Mouse (Mus musculus): ENCODE data around the gene Necap1. TPM values are rescaled to one million over a fixed set of nuclear protein-coding genes. Genes with fewer than 3 reads are reported as not detected.

The Necap1 gene
- 58.8 and 60.4 TPM in 2 replicates for polyA plus RNA-seq (2014; fragmentation: Nextera tagmentation; extraction: Ambion mirVana)

- Histone ChIP-seq H3K27ac (replicated peaks; ENCODE audit: low read depth, low read length) (peak within 1 kb of the TSS; percentile 91), H3K4me3 (ENCODE audit: low read depth, low read length) (peak within 1 kb of the TSS; percentile 92), H3K27me3 (replicated peaks; ENCODE audit: control insufficient read depth, insufficient read depth, low read length) (no peaks in the 10 kb centered on the region), H3K9me3 (ENCODE audit: control insufficient read depth, low read length) (no peaks in the 10 kb centered on the region), H3K4me2 (ENCODE audit: low read depth, low read length) (peak within 1 kb of the TSS; percentile 61), H3K4me1 (ENCODE audit: control insufficient read depth, insufficient read depth, low read length) (no peaks in the 10 kb centered on the region; the same call in 1 of the 2 replicates), H3K36me3 (ENCODE audit: control insufficient read depth, insufficient read depth, low read length) (0 out of 2 replicates have a peak, but pooled peaks cover 19% of the 10 kb centered on the region), H3K9ac (ENCODE audit: low read depth, low read length) (peak within 1 kb of the TSS; percentile 90)
- DNase-seq (ENCODE audit: low spot score) (peak; percentile 98), ATAC-seq (ENCODE audit: low read depth) (peak; percentile 97)
- WGBS: 8% methylated on average over 38 of the region's 43 CpGs
These were observed at the start of gene Necap1 for GRCm38 (mm10) chr6:122873871-122874719. Gene Necap1 (plus strand): TSS chr6:122874474.

GRCm38 (mm10) chr6:122825166-122825565 lies 49.1 kb upstream of the Necap1 start:
- no peak for DNase-seq (ENCODE audit: low spot score)
- 93% methylated on average over 9 of the region's 9 CpGs for WGBS
- Histone ChIP-seq H3K4me1 (ENCODE audit: control insufficient read depth, insufficient read depth, low read length) (peaks cover 24% of the 10 kb centered on the region), H3K36me3 (ENCODE audit: control insufficient read depth, insufficient read depth, low read length) (peaks cover 15% of the 10 kb centered on the region), H3K9ac (ENCODE audit: low read depth, low read length) (no peak overlapping the region), H3K27ac (replicated peaks; ENCODE audit: low read depth, low read length) (no peak overlapping the region), H3K4me2 (ENCODE audit: low read depth, low read length) (no peak overlapping the region), H3K9me3 (ENCODE audit: control insufficient read depth, low read length) (no peaks in the 10 kb centered on the region), H3K27me3 (replicated peaks; ENCODE audit: control insufficient read depth, insufficient read depth, low read length) (no peaks in the 10 kb centered on the region), H3K4me3 (ENCODE audit: low read depth, low read length) (no peak overlapping the region)
- no peak for ATAC-seq (ENCODE audit: low read depth)

DNA sequence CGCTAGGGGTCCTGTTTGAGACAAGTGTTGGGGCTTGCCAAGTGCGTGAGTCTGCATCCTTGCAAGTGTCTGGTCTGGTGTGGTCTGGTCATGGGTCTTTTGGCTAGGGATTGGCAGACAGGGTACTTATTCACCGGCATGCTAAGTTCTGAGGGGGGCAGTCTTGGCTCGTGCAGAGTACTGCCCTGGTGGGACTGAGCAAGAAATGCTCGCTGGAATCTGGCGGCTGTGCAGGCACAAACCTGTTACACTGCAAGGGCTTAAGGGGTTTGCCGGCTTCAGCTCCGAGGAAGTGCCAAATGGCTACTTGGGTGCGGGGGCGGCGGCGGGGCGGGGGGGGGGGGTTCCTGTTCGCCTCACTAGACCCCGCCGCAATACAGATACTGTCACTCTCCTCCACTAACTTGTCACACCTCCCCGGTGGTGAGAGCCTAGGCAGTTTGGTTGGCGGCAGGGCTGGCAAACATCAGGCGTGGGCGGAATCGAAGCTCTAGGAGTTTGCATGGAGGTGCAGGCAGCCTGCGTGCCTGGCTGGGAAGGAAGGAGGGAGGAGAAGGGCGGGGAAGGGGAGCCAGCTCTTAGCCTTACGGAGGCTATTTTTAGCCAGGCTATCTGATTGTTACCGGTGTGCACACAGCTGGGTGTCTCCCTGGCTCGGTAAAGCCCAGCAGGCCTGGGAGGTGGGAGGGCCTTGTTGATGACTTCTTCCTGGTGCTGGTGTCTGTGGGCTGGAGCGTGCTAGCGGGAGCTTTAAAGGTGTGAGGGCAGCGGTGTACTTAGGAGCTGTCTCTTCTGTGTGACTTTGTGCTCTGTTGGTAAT lies 48.1 kb upstream of the Necap1 start:
- H3K4me1 ChIP-seq (ENCODE audit: control insufficient read depth, insufficient read depth, low read length): peaks cover 17% of the 10 kb centered on the region
- H3K36me3 ChIP-seq (ENCODE audit: control insufficient read depth, insufficient read depth, low read length): peaks cover 23% of the 10 kb centered on the region
- 1% methylated on average over 23 of the region's 29 CpGs for WGBS
- H3K9ac ChIP-seq (ENCODE audit: low read depth, low read length): peak overlapping the region; percentile 62
- DNase-seq (ENCODE audit: low spot score) (peak; percentile 86), ATAC-seq (ENCODE audit: low read depth) (peak; percentile 87)
- H3K27me3 ChIP-seq (replicated peaks; ENCODE audit: control insufficient read depth, insufficient read depth, low read length): no peaks in the 10 kb centered on the region
- no peaks in the 10 kb centered on the region for H3K9me3 ChIP-seq (ENCODE audit: control insufficient read depth, low read length)
- peak overlapping the region; percentile 81 for H3K4me2 ChIP-seq (ENCODE audit: low read depth, low read length)
- peak overlapping the region; percentile 71 for H3K27ac ChIP-seq (replicated peaks; ENCODE audit: low read depth, low read length)
- peak overlapping the region; percentile 40 for H3K4me3 ChIP-seq (ENCODE audit: low read depth, low read length)

DNA sequence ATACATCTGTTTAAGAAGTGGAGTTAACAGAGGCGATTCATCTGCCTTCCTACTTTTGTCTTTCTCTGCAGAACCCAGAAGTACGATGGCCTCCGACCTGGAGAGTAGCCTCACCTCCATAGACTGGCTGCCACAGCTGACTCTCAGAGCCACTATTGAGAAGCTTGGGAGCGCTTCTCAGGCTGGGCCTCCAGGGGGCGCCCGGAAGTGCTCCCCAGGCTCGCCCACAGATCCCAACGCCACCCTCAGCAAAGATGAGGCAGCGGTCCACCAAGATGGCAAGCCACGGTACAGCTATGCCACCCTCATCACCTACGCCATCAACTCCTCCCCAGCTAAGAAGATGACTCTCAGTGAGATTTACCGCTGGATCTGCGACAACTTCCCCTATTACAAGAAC lies 46.2 kb upstream of the Necap1 start:
- Histone ChIP-seq H3K4me2 (ENCODE audit: low read depth, low read length) (no peak overlapping the region), H3K4me1 (ENCODE audit: control insufficient read depth, insufficient read depth, low read length) (peaks cover 6% of the 10 kb centered on the region), H3K9me3 (ENCODE audit: control insufficient read depth, low read length) (no peaks in the 10 kb centered on the region), H3K27ac (replicated peaks; ENCODE audit: low read depth, low read length) (no peak overlapping the region), H3K4me3 (ENCODE audit: low read depth, low read length) (no peak overlapping the region), H3K9ac (ENCODE audit: low read depth, low read length) (no peak overlapping the region), H3K36me3 (ENCODE audit: control insufficient read depth, insufficient read depth, low read length) (peaks cover 38% of the 10 kb centered on the region), H3K27me3 (replicated peaks; ENCODE audit: control insufficient read depth, insufficient read depth, low read length) (no peaks in the 10 kb centered on the region)
- ATAC-seq (ENCODE audit: low read depth) (no peak), DNase-seq (ENCODE audit: low spot score) (no peak)
- 51% methylated on average over 13 of the region's 13 CpGs for WGBS

DNA sequence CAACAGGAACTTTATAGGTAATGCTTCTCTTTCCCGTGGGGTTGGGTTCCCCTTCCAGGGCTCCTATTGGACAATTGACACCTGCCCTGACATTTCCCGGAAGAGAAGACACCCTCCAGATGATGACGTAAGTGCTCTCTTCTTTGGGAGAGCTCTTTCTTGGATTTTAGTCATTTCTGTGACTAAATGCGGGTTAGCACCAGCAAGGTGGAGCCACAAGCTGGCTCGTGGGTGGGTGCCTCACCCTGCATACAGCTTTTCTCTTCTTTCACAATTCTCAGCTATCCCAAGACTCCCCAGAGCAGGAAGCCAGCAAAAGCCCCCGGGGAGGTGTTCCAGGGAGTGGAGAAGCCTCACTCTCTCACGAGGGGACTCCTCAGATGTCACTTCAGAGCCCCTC lies 41.4 kb upstream of the Necap1 start:
- WGBS: 79% methylated on average over 7 of the region's 7 CpGs
- Histone ChIP-seq H3K36me3 (ENCODE audit: control insufficient read depth, insufficient read depth, low read length) (peaks cover 85% of the 10 kb centered on the region), H3K27ac (replicated peaks; ENCODE audit: low read depth, low read length) (no peak overlapping the region), H3K4me1 (ENCODE audit: control insufficient read depth, insufficient read depth, low read length) (no peaks in the 10 kb centered on the region), H3K4me2 (ENCODE audit: low read depth, low read length) (no peak overlapping the region), H3K27me3 (replicated peaks; ENCODE audit: control insufficient read depth, insufficient read depth, low read length) (no peaks in the 10 kb centered on the region), H3K9ac (ENCODE audit: low read depth, low read length) (no peak overlapping the region), H3K4me3 (ENCODE audit: low read depth, low read length) (no peak overlapping the region), H3K9me3 (ENCODE audit: control insufficient read depth, low read length) (peaks cover 7% of the 10 kb centered on the region; the same call in 1 of the 2 replicates)
- DNase-seq (ENCODE audit: low spot score): no peak
- ATAC-seq (ENCODE audit: low read depth): no peak

GRCm38 (mm10) chr6:122834365-122834764 lies 39.9 kb upstream of the Necap1 start:
- H3K27me3 ChIP-seq (replicated peaks; ENCODE audit: control insufficient read depth, insufficient read depth, low read length): no peaks in the 10 kb centered on the region
- no peak overlapping the region for H3K9ac ChIP-seq (ENCODE audit: low read depth, low read length)
- 71% methylated on average over 4 of the region's 4 CpGs for WGBS
- ATAC-seq (ENCODE audit: low read depth): no peak
- H3K9me3 ChIP-seq (ENCODE audit: control insufficient read depth, low read length): peaks cover 7% of the 10 kb centered on the region; the same call in 1 of the 2 replicates
- no peak for DNase-seq (ENCODE audit: low spot score)
- H3K36me3 ChIP-seq (ENCODE audit: control insufficient read depth, insufficient read depth, low read length): peaks cover 92% of the 10 kb centered on the region
- H3K27ac ChIP-seq (replicated peaks; ENCODE audit: low read depth, low read length): no peak overlapping the region
- no peak overlapping the region for H3K4me3 ChIP-seq (ENCODE audit: low read depth, low read length)
- H3K4me2 ChIP-seq (ENCODE audit: low read depth, low read length): no peak overlapping the region
- H3K4me1 ChIP-seq (ENCODE audit: control insufficient read depth, insufficient read depth, low read length): no peaks in the 10 kb centered on the region

DNA sequence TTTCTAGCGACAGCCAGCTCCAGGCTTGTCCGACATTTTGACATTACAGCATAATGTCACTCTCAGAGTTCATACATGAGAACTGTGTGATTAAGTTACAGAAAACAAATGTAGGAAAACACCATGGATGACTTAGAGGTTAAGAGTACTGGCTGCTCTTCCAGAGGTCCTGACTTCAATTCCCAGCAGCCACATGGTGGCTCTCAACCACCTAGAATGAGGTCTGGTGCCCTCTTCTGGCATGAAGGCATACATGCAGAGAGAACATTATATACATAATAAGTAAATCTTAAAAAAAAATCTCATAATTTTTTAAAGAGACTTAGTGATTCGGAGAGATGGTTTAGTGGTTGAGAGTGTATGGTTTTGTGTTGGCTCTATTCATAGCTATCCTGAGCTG lies 37.3 kb upstream of the Necap1 start:
- no peak for ATAC-seq (ENCODE audit: low read depth)
- no peak overlapping the region for H3K4me3 ChIP-seq (ENCODE audit: low read depth, low read length)
- H3K27me3 ChIP-seq (replicated peaks; ENCODE audit: control insufficient read depth, insufficient read depth, low read length): no peaks in the 10 kb centered on the region
- no peak overlapping the region for H3K27ac ChIP-seq (replicated peaks; ENCODE audit: low read depth, low read length)
- H3K4me1 ChIP-seq (ENCODE audit: control insufficient read depth, insufficient read depth, low read length): no peaks in the 10 kb centered on the region
- no peak overlapping the region for H3K4me2 ChIP-seq (ENCODE audit: low read depth, low read length)
- 100% methylated on average over 3 of the region's 3 CpGs for WGBS
- H3K9me3 ChIP-seq (ENCODE audit: control insufficient read depth, low read length): peaks cover 7% of the 10 kb centered on the region; the same call in 1 of the 2 replicates
- no peak overlapping the region for H3K9ac ChIP-seq (ENCODE audit: low read depth, low read length)
- DNase-seq (ENCODE audit: low spot score): no peak
- peaks cover 98% of the 10 kb centered on the region for H3K36me3 ChIP-seq (ENCODE audit: control insufficient read depth, insufficient read depth, low read length)

DNA sequence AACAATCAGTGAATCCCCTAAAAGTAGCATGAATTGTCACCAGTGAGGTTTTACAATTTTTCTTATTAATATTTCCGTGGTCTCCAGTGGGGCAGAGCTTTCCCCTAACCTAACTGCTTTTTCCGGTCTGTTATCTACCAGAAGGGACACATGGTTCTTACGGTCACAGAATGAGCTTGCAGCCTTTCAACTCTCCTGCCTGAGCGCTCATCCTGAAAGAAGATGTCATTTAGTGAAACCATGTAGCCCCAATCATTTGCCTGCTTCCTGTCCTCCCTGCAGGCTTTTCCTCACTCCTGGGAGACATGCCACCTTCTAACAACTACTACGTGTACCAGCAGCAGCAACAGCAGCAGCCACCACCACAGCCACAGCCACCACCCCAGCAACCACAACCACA lies 36.7 kb upstream of the Necap1 start:
- H3K4me3 ChIP-seq (ENCODE audit: low read depth, low read length): no peak overlapping the region
- ATAC-seq (ENCODE audit: low read depth) (no peak), DNase-seq (ENCODE audit: low spot score) (no peak)
- H3K4me1 ChIP-seq (ENCODE audit: control insufficient read depth, insufficient read depth, low read length): no peaks in the 10 kb centered on the region
- H3K9me3 ChIP-seq (ENCODE audit: control insufficient read depth, low read length): peaks cover 7% of the 10 kb centered on the region; the same call in 1 of the 2 replicates
- no peak overlapping the region for H3K9ac ChIP-seq (ENCODE audit: low read depth, low read length)
- 93% methylated on average over 5 of the region's 5 CpGs for WGBS
- H3K4me2 ChIP-seq (ENCODE audit: low read depth, low read length): no peak overlapping the region
- peaks cover 93% of the 10 kb centered on the region for H3K36me3 ChIP-seq (ENCODE audit: control insufficient read depth, insufficient read depth, low read length)
- H3K27me3 ChIP-seq (replicated peaks; ENCODE audit: control insufficient read depth, insufficient read depth, low read length): no peaks in the 10 kb centered on the region
- H3K27ac ChIP-seq (replicated peaks; ENCODE audit: low read depth, low read length): no peak overlapping the region

Measured in embryonic facial prominence, embryonic 14.5 days (tissue).